Mouse (Mus musculus) thymus, postnatal 25 days (tissue): ENCODE data around the gene Engase.

Experiments used
- DNase-seq: peaks from one replicate; pipeline ENCODE4 v3.0.0; 2022

Engase gene

DNA sequence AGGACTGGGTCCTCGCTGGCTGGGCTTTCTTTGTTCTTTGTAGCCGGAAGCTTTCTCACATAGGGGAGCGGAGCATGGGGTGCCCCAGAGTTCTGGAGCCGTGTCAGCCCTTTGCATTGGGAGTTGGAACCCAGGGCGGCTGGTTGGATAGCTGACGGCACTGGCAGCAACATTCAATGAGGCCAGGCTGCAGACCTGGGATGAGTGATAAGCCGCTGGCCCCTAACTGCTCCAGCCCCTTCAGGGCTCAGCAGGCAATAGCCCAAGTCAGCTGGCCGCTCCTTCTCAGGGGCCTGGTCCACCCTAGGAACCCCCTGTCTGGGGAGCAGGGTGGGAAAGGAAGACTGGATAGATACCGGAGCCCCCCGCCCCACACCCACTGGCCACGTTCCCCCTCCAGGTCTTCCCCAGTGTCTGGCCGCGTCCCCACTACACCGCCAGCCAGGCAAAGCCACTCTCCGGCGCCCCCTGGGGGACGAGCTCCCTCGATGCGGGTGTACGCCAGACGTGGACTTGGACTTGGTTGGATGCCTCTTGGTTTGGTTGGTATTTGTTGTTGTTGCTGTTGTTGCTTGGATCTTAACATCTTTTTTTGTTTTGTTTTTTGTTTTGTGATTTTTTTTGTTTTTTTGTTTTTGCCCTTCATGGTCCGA is 14.1 kb downstream of the Engase start:
- DNase-seq: peak; percentile 89

- DNase-seq: no peak
These were observed 14.6 kb downstream of the Engase start for GRCm38 (mm10) chr11:118491230-118491629.

GRCm38 (mm10) chr11:118493458-118493857 is 16.8 kb downstream of the Engase start:
- DNase-seq: no peak

GRCm38 (mm10) chr11:118494001-118494737 is 17.5 kb downstream of the Engase start:
- DNase-seq: no peak

GRCm38 (mm10) chr11:118495065-118495464 is 18.4 kb downstream of the Engase start:
- DNase-seq: no peak

DNA sequence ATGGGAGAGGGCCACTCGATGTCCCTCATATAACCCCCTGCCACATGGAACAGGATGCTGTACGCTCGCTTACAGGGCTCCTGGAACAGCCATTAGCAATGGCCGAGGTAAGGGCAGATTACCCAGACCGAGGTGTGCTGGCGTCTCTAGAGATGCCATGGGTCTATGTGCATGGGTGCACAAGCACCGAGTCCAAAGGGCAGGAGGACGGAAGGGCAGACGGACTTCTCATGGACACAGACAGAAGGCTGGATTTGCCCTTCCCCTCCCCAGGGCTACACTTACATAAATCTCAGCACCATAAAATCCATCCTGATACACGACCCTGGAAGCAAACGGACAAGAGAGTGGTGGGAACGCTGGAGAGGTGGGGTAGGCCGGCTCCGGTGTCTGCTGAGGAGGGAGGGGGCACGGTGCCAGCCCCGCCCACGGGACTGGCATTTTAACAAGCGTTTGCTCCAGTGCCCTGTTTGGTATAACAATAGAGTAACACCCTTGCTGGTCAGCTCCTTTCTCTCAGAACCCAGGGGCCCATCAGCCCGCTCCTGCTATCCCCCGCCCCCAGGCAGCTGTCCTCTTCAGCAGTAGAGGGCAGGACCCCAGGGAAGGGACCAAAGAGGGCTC is 19.5 kb downstream of the Engase start:
- DNase-seq: no peak

- no peak for DNase-seq
These were observed 26.4 kb downstream of the Engase start for GRCm38 (mm10) chr11:118502990-118503389.

DNA sequence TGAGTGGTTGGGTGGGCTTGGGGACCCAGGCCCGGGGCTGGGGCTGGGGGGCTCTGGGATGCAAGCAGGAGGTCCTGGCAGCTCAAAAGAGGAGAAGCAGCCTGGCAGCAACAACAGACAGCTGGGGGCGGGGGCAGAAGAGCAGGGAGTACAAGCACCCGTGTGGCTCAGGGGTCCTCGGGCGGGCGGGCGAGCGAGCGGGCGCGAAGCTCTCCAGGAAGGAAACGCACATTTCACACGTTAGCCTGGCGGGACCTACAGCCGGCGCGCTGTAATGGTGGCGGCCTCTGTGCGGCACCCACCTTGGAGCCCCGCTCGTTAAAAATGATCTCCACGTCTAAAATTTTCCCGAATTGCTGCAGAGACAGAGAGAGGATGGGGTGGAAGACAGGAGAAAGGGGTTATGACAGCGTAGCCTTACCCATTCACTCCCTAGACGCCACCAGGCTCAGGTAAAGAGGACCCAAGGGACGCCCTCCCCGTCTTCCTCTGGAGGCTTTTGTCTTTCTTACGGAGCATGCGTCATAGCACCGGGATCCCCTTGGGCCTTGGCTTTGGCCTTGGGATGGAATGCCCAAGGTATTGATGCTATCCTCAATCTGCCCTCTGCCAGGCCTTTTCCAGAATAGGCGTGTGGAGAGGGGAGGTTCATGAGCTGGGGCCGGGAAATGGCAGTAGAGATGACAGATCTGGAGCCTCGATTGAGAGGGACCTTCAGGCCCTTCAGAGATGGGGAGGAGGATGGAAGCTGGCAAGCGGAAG is 27.0 kb downstream of the Engase start:
- DNase-seq: peak; percentile 16

- no peak for DNase-seq
These were observed 27.5 kb downstream of the Engase start for GRCm38 (mm10) chr11:118504180-118504454.

GRCm38 (mm10) chr11:118507095-118507494 is 30.5 kb downstream of the Engase start:
- DNase-seq: no peak

DNA sequence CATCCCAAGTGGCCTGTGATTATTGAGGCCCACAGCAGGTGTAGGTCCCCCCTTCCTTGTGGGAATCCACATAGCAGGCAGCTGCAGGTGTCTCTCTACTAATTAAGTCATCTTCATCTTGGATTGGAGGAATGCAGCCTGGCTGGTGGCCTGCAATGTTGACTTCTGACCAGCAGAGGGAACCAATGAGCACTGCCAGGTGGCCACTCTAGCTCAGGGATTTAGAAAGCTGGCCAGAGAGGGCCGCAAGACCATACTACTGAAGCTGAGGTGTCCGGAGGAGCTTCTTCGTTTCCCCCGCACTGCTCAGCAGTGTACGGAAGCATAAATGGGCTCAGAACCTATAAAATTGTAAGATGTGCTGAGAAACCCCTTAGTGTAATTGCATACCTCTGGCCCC is 31.3 kb downstream of the Engase start:
- peak; percentile 69 for DNase-seq

DNA sequence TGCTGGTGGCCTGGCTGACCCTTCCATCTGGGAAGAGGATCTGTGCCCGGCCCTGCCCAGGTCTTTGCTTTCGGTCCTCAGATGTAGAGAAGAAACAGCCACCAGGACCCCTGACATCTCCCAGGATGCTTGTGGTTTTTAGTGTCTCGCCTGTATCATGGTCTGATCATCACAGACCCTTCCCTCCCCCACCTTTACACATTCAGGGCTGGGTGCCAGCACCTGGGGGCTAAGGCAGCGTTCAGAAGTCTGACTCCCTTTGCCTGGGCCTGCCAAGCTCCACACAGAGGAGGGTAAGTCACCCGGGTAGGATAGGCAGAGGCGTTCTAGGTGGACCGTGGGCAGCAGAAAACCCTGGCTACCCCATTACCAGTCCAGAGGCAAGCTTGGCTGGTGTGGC is 31.7 kb downstream of the Engase start:
- peak; percentile 28 for DNase-seq

GRCm38 (mm10) chr11:118511851-118512250 is 35.2 kb downstream of the Engase start:
- no peak for DNase-seq

DNA sequence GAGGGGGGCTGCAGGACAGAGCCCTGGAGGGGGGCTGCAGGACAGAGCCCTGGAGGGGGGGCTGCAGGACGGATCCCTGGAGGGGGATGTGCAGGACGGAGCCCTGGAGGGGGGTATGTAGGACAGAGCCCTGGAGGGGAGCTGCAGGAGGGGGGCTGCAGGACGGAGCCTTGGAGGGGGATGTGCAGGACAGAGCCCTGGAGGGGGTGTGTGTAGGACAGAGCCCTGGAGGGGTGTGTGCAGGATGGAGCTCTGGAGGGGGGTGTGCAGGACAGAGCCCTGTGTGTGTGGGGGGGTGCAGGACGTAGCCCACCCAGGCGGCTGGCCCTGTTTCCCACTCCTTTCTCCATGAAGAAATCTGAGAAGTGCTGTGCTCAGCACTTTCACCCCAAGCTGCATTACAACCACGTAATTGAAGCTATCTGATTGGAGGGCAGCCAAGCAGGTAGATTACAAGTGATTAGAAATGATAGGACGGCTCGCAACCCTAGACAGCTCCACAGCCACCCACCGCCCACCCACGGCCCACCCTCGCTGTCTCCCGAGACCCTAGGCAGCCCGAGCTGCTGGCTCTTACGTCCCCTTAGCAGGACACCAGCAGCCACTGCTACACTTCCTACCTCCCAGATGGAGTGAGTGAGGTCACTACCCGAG is 35.8 kb downstream of the Engase start:
- no peak for DNase-seq

- no peak for DNase-seq
These were observed 41.3 kb downstream of the Engase start for GRCm38 (mm10) chr11:118517924-118518323.

DNA sequence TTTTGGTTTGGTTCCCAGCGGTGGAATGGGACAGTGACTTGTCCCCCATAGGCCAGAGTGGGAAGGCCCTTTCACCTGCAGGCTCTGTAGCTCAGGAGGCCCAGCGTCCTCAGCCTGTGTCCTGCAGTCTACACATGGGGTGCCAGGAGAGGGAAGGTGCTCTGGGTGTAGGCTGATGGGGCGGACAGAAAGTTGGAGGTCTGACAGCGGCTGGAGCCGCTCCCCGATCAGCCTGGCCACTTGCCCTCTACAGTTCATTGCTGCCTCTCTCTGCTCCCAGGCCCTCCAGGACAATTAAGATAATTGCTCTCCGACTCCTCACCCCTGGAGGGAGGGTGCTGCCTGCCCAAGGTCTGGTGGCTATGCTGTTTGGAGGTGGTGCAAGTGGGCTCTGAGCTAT is 42.1 kb downstream of the Engase start:
- DNase-seq: no peak

- DNase-seq: no peak
These were observed 43.6 kb downstream of the Engase start for GRCm38 (mm10) chr11:118520251-118520650.

DNA sequence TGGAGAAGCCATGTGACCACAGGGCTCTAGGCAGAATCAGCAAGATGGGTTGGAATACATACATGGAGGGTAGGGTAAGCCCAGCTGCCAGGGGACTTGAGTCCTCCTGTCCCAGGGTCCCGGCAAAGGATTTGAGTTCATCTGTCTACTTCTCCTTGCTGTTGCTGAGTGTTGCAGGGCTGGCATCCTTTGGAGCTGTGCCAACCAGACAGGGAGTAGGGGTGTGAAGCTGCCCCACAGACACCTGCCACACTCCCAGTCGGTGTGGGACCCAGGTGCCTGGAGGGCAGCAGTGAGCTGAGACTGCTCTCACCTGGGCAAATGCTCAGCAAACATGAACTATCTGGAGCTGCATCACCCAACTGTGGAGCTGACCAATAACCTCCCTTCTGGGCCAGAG is 44.3 kb downstream of the Engase start:
- DNase-seq: no peak

- no peak for DNase-seq
These were observed 47.0 kb downstream of the Engase start for GRCm38 (mm10) chr11:118523496-118524145.

DNA sequence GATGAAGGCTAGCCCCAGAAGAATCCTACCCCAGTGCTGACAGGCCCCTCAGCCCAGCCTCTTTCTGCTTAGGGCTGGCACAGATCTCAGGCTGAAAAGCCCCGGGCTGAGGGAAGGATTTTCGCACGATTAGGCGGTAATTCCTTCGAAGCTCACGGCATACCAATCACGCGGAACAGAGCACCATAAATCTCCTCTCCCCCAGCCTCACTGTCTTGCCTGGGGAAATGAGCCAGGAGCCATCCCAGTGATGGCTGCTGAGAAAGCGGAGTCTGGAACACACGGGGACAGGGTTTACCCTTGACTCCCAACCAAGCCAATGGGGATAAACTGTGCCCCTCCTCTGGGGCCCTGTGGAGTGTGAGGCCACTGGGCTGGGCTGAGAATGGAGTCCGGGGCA is 48.4 kb downstream of the Engase start:
- DNase-seq: no peak

DNA sequence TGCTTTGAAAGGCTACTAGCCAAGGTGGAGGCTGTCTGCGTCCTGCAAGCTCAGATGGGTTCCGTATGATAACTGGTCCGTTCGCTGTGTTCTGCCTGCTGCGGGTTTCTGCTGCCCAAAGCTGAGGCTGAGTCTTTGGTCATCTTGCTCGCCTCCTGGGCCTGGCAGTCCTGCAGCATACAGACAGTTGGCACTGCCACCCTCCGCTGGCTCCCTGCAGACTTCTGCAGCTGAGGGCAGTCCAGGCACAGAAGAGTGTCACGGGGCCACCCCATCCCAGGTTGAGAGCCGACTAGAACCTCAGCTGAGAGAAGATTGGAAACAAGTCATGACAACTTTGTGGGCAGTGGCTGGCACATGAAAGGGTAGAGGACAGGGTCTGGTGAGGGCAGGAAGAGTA is 52.1 kb downstream of the Engase start:
- no peak for DNase-seq

DNA sequence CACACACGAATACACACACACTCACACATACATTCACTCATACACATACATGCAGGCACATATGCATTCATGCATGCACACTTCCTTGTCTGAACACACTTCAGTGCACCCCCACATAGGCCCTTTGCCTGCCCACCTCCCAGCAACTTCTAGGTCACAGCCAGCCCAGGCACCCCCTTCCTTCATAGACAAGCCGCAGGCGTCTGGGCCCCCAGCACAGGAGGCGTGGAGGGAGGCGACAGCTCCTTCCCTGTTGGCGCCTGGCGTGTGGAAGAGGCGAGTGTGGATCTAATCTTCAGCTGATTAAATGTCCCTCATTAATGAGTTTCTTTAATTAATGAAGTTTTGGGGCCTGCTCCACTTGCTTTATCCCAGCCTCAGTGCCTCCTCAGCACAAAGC is 53.7 kb downstream of the Engase start:
- DNase-seq: no peak
